Mouse (Mus musculus) intestine, postnatal 0 days (tissue): ENCODE results near the gene Tbx2. TPM values are rescaled to one million over a fixed set of nuclear protein-coding genes. Genes with fewer than 3 reads are reported as not detected.

ENCODE experiments used
- ATAC-seq: fragments of 200-750 bp; cut with Nextera tagmentation; 2 replicates; pipeline ENCODE4 v1.8.0; 2017; ENCODE audit warnings: mild to moderate bottlenecking, moderate TSS enrichment, moderate library complexity
- H3K27ac ChIP-seq: fragments of 300-500 bp; sonication (generic); 2 replicates; pipeline ENCODE4 v1.5.1; 2014; ENCODE audit warnings: mild to moderate bottlenecking, low read depth, low read length, moderate library complexity
- H3K27me3 ChIP-seq: fragments of 300-500 bp; sonication (generic); replicated peaks from 2 replicates; pipeline ENCODE4 v1.6.1; 2014; ENCODE audit warnings: low read length, mixed read lengths; ENCODE audit not compliant: control insufficient read depth, insufficient read depth
- H3K36me3 ChIP-seq: fragments of 300-500 bp; sonication (generic); 2 replicates; pipeline ENCODE4 v1.6.1; 2014; ENCODE audit warnings: mild to moderate bottlenecking, moderate library complexity; ENCODE audit not compliant: control insufficient read depth, insufficient read depth
- H3K4me1 ChIP-seq: fragments of 300-500 bp; sonication (generic); replicated peaks from 2 replicates; pipeline ENCODE4 v1.6.1; 2014; ENCODE audit warnings: antibody characterized with exemption, low read length, mixed read lengths; ENCODE audit not compliant: control insufficient read depth, insufficient read depth
- H3K4me2 ChIP-seq: fragments of 300-500 bp; sonication (generic); replicated peaks from 2 replicates; pipeline ENCODE4 v1.6.1; 2014; ENCODE audit warnings: low read depth, mild to moderate bottlenecking, moderate library complexity
- H3K4me3 ChIP-seq: fragments of 300-500 bp; sonication (generic); 2 replicates; pipeline ENCODE4 v1.5.1; 2014; ENCODE audit warnings: low read depth, low read length
- H3K9ac ChIP-seq: fragments of 300-500 bp; sonication (generic); 2 replicates; pipeline ENCODE4 v1.6.1; 2014; ENCODE audit warnings: mild to moderate bottlenecking, low read depth, low read length
- H3K9me3 ChIP-seq: fragments of 300-500 bp; sonication (generic); 2 replicates; pipeline ENCODE4 v1.6.1; 2016; ENCODE audit warnings: mixed run types; ENCODE audit not compliant: control insufficient read depth
- CTCF ChIP-seq: sonication (generic); IDR thresholded peaks from 2 replicates; pipeline ENCODE4 v1.5.1; 2016; ENCODE audit warnings: low read depth, mild to moderate bottlenecking, control low read depth, antibody characterized with exemption, moderate library complexity
- WGBS: fragments of 180-500 bp; shearing (Covaris S2); extraction: QIAGEN DNeasy Blood & Tissue Kit; methylation state at CpG from one replicate; pipeline ENCODE4 v1.1.7; 2014; 5-methylcytosine and 5-hydroxymethylcytosine counted together
- polyA plus RNA-seq: library from polyadenylated mRNA; unstranded; fragments of >200 nt; fragmentation: Nextera tagmentation; extraction: Ambion mirVana; gene quantifications from 2 replicates; pipeline ENCODE4 v1.2.1, GENCODE M21; 2015

Gene Tbx2
- polyA plus RNA-seq: 3.0 and 3.3 TPM in 2 replicates

DNA sequence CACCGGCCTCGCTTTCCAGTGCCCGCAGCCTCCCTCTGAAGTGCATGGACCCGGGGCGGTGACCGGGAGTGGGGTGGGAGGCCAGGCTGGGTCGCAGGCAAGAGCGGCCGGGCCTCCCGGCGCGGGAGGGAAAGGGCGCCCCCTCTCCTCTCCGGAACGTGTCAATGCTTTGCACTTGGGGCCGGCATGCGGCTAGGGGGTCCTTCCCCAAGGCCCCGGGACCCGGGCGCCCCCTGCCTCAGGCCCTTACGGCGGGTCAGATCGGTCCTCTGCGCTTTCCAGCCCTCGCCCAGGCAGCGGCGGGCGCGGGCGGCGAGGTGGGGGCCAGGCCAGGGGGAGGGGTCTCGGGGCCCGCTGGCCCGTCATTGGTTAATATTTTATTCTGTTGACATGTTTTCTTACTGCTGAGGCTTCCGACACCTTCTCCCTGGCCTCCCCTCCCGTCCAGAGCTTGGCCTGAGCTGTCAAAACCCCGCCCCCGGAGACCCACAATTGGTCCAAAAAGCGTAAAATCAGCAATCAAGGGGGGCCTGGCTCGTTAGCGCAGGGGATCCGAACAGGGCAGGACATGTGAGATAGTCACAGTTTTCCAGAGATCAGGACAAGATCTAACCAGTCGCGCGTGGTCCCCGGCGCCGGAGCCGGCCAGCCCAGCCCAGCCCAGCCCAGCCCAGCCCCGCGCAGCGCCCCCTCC is at the start of gene Tbx2:
Tbx2 (plus strand) TSS at position 321 of the 694 bp plus-strand sequence.
- TF ChIP-seq CTCF: peak; percentile 36
- 1% methylated on average over 49 of the region's 52 CpGs for WGBS
- peak within 1 kb of the TSS; percentile 66 for H3K27ac ChIP-seq
- H3K27me3 ChIP-seq: peaks cover 86% of the 10 kb centered on the region
- ATAC-seq: peak; percentile 48
- peak within 1 kb of the TSS; percentile 64 for H3K9ac ChIP-seq
- H3K4me2 ChIP-seq: peak within 1 kb of the TSS; percentile 90
- 0 out of 2 replicates have a peak, but pooled peaks cover 4% of the 10 kb centered on the region for H3K36me3 ChIP-seq
- peak within 1 kb of the TSS; percentile 60 for H3K4me3 ChIP-seq
- 0 out of 2 replicates have a peak, but pooled peaks cover 3% of the 10 kb centered on the region for H3K4me1 ChIP-seq
- H3K9me3 ChIP-seq: no peaks in the 10 kb centered on the region

GRCm38 (mm10) chr11:85786113-85786718 is 46.1 kb upstream of the Tbx2 start:
- TF ChIP-seq CTCF: peak; percentile 72
- H3K27me3 ChIP-seq: no peaks in the 10 kb centered on the region
- H3K9me3 ChIP-seq: no peaks in the 10 kb centered on the region
- no peak for ATAC-seq
- H3K36me3 ChIP-seq: no peaks in the 10 kb centered on the region
- no peak overlapping the region for H3K9ac ChIP-seq
- H3K4me3 ChIP-seq: no peak overlapping the region
- H3K4me1 ChIP-seq: no peaks in the 10 kb centered on the region
- no peak overlapping the region for H3K27ac ChIP-seq
- no peak overlapping the region for H3K4me2 ChIP-seq
- 67% methylated on average over 3 of the region's 3 CpGs for WGBS

GRCm38 (mm10) chr11:85789750-85790149 is 42.6 kb upstream of the Tbx2 start:
- no peak overlapping the region for H3K9ac ChIP-seq
- H3K4me2 ChIP-seq: no peak overlapping the region
- H3K4me1 ChIP-seq: no peaks in the 10 kb centered on the region
- no peak for TF ChIP-seq CTCF
- WGBS: 80% methylated on average over 7 of the region's 7 CpGs
- no peak for ATAC-seq
- H3K27me3 ChIP-seq: no peaks in the 10 kb centered on the region
- H3K4me3 ChIP-seq: no peak overlapping the region
- H3K27ac ChIP-seq: no peak overlapping the region
- H3K9me3 ChIP-seq: no peaks in the 10 kb centered on the region
- no peaks in the 10 kb centered on the region for H3K36me3 ChIP-seq

DNA sequence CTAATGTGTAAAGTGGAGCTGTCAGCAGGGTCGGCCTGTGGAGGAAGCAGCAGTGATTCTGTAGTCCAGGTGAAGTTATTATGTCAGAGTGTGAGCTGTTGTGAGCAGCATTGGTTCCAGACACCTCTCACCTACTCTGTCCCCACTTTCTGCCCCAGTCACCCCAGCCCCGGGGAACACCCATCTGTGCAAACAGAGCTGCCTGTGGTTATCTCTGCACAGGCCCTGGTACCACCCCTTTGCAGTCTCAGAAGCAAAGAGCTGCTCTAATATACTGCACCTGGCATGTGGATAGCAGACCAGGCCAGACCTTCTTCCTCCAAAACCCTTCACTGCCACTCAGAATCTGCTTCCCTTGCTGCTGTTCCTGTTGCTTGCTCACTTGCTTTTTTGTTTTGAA is 42.1 kb upstream of the Tbx2 start:
- no peak overlapping the region for H3K4me3 ChIP-seq
- ATAC-seq: no peak
- no peak for TF ChIP-seq CTCF
- H3K9me3 ChIP-seq: no peaks in the 10 kb centered on the region
- H3K9ac ChIP-seq: no peak overlapping the region
- H3K27ac ChIP-seq: no peak overlapping the region
- no peaks in the 10 kb centered on the region for H3K36me3 ChIP-seq
- no peaks in the 10 kb centered on the region for H3K27me3 ChIP-seq
- 34% methylated on average over 2 of the region's 2 CpGs for WGBS
- H3K4me1 ChIP-seq: no peaks in the 10 kb centered on the region
- H3K4me2 ChIP-seq: no peak overlapping the region

DNA sequence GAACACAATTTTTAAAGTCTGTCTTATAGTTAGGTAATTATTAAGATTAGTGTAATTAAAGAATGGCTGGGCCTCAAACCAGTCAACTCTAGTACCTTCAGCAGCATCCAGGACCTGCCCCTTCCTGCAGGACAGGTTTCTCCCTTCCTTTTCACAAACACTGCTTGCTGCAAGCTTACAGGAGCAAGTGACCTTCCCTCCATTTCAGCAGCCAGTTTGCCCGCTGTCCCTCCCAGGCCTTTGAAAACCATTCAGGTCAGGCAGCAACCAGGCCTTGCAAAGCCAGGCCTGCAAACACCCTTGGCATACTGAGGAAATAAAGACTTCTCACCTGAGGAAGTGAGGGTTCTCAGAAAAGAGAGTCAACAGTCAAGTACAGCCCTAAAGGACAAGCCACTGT is 41.1 kb upstream of the Tbx2 start:
- Histone ChIP-seq H3K9ac (no peak overlapping the region), H3K4me1 (no peaks in the 10 kb centered on the region), H3K9me3 (no peaks in the 10 kb centered on the region), H3K36me3 (no peaks in the 10 kb centered on the region), H3K4me3 (no peak overlapping the region), H3K27ac (no peak overlapping the region), H3K27me3 (no peaks in the 10 kb centered on the region), H3K4me2 (no peak overlapping the region)
- no peak for TF ChIP-seq CTCF
- WGBS: 77% methylated on average over 1 of the region's 1 CpGs
- ATAC-seq: no peak

- no peak for TF ChIP-seq CTCF
- no peak overlapping the region for H3K27ac ChIP-seq
These were observed 39.7 kb upstream of the Tbx2 start for GRCm38 (mm10) chr11:85792534-85793215.

More at GRCm38 (mm10) chr11:85792534-85793215, 39.7 kb upstream of the Tbx2 start:
- Histone ChIP-seq H3K4me3 (no peak overlapping the region), H3K9ac (no peak overlapping the region), H3K27me3 (no peaks in the 10 kb centered on the region), H3K4me2 (no peak overlapping the region), H3K4me1 (no peaks in the 10 kb centered on the region), H3K9me3 (no peaks in the 10 kb centered on the region), H3K36me3 (no peaks in the 10 kb centered on the region)
- WGBS: 55% methylated on average over 12 of the region's 12 CpGs
- no peak for ATAC-seq
